Mouse (Mus musculus) forebrain, embryonic 10.5 days (tissue): ENCODE data around the gene Foxg1. TPM values are rescaled to one million over a fixed set of nuclear protein-coding genes. Genes with fewer than 3 reads are reported as not detected.
A peak's percentile ranks its signal among the peaks of the same experiment; 100 is the strongest.

Experiments
- DNase-seq: peaks from one replicate; pipeline ENCODE4 v3.0.0-alpha.2; 2017; ENCODE audit warnings: low spot score; ENCODE audit errors: extremely low spot score
- H3K27ac ChIP-seq: fragments of 300-500 bp; sonication (generic); 2 replicates; pipeline ENCODE4 v1.5.1; 2016; ENCODE audit warnings: mild to moderate bottlenecking
- H3K27me3 ChIP-seq: fragments of 300-500 bp; sonication (generic); 2 replicates; pipeline ENCODE4 v1.6.1; 2016; ENCODE audit warnings: mild to moderate bottlenecking; ENCODE audit not compliant: poor library complexity, severe bottlenecking
- H3K36me3 ChIP-seq: fragments of 300-500 bp; sonication (generic); replicated peaks from 2 replicates; pipeline ENCODE4 v1.6.1; 2016; ENCODE audit warnings: mild to moderate bottlenecking, moderate library complexity
- H3K4me1 ChIP-seq: fragments of 300-500 bp; sonication (generic); 2 replicates; pipeline ENCODE4 v1.6.1; 2016
- H3K4me3 ChIP-seq: fragments of 300-500 bp; sonication (generic); 2 replicates; pipeline ENCODE4 v1.5.1; 2016; ENCODE audit warnings: mild to moderate bottlenecking, moderate library complexity
- H3K9me3 ChIP-seq: fragments of 300-500 bp; sonication (generic); 2 replicates; pipeline ENCODE4 v1.6.1; 2016; ENCODE audit warnings: mild to moderate bottlenecking, moderate library complexity
- WGBS: fragments of 180-500 bp; shearing (Covaris S2); methylation state at CpG from one replicate; pipeline ENCODE4 v1.1.7; 2016; 5-methylcytosine and 5-hydroxymethylcytosine counted together
- polyA plus RNA-seq: library from polyadenylated mRNA; unstranded; fragments of >200 nt; fragmentation: Nextera tagmentation; extraction: Ambion mirVana; gene quantifications from 2 replicates; pipeline ENCODE4 v1.2.1, GENCODE M21; 2016

Gene Foxg1
- polyA plus RNA-seq, 1 experiment from 2014 or later = 20.2 TPM

DNA sequence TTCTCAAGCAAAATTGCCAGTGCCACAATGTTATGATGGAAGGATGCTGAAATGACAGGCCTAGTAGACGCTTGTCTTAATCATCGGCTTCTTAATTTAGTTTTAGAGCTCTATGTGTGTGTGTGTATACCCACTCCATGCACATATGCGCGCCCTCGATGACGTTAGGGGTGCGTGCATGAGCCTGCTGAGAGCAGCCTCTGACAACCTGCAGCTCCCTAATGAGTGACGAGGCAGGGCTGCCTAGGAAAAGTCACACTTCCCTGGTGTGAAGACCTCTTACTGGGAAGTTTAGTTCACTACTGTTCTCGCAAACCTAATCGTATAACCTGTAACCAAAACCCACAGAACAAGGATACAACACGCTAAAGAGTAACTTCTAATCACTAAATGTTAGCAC is 3.0 kb upstream of the Foxg1 start:
- no peak for DNase-seq
- peaks cover 100% of the 10 kb centered on the region for H3K27me3 ChIP-seq

DNA sequence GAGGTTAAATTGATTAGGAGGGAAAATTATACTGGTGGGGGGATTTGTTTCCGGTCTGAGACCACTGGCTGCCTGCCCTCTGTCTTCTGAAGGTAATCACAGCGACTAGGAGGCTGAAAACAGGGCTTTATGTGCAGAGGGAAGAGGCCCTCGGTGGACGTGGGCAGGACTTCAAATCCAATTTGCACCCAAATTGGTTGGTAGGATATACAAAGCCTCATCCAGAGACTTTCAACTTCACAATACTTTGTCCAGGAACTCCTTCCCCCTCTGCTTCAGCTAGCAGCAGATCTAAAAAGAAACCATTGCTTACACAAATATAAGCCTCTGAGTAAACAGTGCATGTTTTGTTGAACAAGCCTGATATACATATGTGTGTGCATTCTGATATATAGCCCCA is 2.0 kb upstream of the Foxg1 start:
- Histone ChIP-seq H3K4me1 (peaks cover 73% of the 10 kb centered on the region), H3K4me3 (peak overlapping the region; percentile 81), H3K9me3 (peaks cover 2% of the 10 kb centered on the region; the same call in 1 of the 2 replicates), H3K27ac (peak overlapping the region; percentile 96), H3K36me3 (peaks cover 8% of the 10 kb centered on the region), H3K27me3 (peaks cover 100% of the 10 kb centered on the region)
- DNase-seq = no peak
- WGBS = 0% methylated on average over 4 of the region's 4 CpGs

More for the DNA sequence above, 3.0 kb upstream of the Foxg1 start:
- H3K4me3 ChIP-seq = peak overlapping the region; percentile 81
- peaks cover 80% of the 10 kb centered on the region for H3K4me1 ChIP-seq
- H3K27ac ChIP-seq = peak overlapping the region; percentile 96
- no peaks in the 10 kb centered on the region for H3K36me3 ChIP-seq
- H3K9me3 ChIP-seq = no peaks in the 10 kb centered on the region
- WGBS = 3% methylated on average over 11 of the region's 11 CpGs

DNA sequence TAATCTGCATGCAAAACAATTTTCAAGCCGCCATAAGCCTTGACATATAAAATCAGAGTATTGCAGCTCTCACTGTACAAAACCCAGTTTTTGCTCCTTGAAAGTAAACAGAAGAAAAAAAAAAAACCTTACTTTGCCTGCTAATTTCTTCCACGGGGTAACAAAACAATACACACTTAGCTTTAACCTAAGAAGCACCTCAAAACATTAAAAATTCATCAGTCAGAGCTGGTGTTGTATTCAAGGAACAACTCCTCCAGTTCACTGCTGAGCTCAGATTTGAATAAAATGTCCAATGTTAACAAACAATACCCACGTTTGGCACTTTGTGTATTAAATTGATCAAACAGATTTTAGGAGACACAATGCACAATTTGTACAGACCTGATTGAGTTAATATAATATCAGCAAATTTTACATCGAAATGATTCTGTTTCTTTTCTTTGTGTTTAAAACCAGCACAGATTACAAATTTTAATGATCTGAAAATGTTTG is 1.4 kb upstream of the Foxg1 start:
- Histone ChIP-seq H3K4me1 (peaks cover 67% of the 10 kb centered on the region), H3K27ac (peak overlapping the region; percentile 96), H3K9me3 (peaks cover 3% of the 10 kb centered on the region; the same call in 1 of the 2 replicates), H3K4me3 (peak overlapping the region; percentile 81), H3K27me3 (peaks cover 100% of the 10 kb centered on the region), H3K36me3 (peaks cover 15% of the 10 kb centered on the region)
- WGBS = 3% methylated on average over 4 of the region's 4 CpGs
- DNase-seq = no peak

DNA sequence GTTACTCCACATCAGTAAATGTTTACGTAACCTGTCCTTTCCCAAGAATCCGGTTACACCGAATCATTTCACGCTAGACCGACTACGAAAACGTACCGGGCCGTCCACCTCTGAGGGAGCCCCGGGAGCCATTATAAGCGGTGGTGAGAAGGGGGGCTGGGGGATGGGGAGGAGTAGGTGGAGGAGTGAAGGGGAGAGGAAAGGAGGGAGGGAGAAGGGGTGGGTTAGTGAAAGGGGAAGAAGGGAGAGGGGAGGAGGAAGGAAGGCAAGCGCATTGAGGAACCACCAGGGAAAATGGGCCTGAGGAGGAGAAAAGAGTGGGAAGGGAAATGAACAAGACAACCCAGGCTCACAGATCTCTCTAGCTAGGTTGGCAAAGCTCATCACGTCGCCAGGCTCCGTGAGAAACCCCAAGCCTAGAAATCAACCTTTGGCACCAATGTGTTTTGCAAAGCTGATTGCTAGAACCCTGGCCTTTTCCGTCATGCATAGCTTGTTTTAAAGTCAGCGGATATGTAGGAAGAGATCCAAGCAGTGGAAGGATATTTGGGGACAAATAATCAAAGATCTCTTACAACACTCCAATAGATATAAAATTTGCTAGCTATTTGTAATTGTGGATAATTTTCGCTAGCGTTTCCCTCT is 617 bp upstream of the Foxg1 start:
- peak overlapping the region; percentile 96 for H3K27ac ChIP-seq
- under 1% methylated on average over 19 of the region's 19 CpGs for WGBS

DNA sequence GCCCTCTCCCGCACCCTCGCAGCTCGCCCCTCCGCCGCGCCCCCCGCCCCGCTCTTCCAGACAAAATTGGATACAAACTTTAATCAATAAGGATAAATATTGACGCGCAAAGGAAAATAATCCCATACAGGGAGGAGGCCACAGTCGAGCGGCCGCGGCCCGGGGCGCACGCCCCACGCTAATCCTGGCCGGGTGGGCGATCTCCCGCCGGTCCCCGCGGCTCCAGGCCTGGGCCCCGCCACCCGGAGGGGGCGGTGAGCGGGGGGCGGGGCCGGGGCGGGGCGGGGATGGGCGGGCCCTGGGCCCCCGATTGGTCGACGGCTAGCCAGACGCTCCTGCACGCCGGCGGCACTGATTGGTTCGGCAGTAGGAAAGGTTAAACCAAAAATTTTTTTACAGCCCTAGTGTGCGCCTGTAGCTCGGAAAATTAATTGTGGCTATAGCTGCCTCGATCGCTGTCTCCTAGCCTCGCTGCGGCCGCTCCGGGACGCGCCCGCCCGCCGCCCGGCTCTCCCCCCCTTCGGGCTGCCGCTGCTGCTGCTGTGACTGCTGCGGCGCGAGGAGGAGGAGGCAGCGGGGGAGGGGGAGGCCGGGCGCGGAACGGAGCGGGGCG is 1.2 kb downstream of the Foxg1 start:
- peak; percentile 85 for DNase-seq
- Histone ChIP-seq H3K36me3 (peaks cover 16% of the 10 kb centered on the region), H3K27me3 (peaks cover 99% of the 10 kb centered on the region), H3K9me3 (peaks cover 3% of the 10 kb centered on the region; the same call in 1 of the 2 replicates), H3K4me1 (peaks cover 45% of the 10 kb centered on the region), H3K4me3 (peak overlapping the region; percentile 81), H3K27ac (peak overlapping the region; percentile 96)
- under 1% methylated on average over 58 of the region's 67 CpGs for WGBS

More for the DNA sequence above, 617 bp upstream of the Foxg1 start:
- Histone ChIP-seq H3K9me3 (peaks cover 3% of the 10 kb centered on the region; the same call in 1 of the 2 replicates), H3K36me3 (peaks cover 16% of the 10 kb centered on the region), H3K4me1 (peaks cover 59% of the 10 kb centered on the region), H3K4me3 (peak overlapping the region; percentile 81), H3K27me3 (peaks cover 100% of the 10 kb centered on the region)
- DNase-seq = peak; percentile 83

DNA sequence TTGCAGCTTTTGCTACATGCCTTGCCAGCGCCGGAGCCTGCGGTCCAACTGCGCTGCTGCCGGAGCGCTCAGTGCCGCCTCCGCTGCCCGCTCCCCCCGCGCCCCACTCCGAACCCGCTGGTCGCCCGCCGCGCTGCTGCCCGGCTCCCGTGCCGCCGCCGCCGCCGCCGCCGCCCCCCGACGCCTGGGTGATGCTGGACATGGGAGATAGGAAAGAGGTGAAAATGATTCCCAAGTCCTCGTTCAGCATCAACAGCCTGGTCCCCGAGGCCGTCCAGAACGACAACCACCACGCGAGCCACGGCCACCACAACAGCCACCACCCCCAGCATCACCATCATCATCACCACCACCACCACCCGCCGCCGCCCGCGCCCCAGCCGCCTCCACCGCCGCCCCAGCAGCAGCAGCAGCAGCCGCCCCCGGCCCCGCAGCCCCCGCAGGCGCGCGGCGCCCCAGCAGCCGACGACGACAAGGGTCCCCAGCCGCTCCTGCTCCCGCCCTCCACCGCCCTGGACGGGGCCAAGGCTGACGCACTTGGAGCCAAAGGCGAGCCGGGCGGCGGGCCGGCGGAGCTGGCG is 1.9 kb downstream of the Foxg1 start:
- H3K4me1 ChIP-seq = peaks cover 37% of the 10 kb centered on the region
- peaks cover 99% of the 10 kb centered on the region for H3K27me3 ChIP-seq
- peaks cover 16% of the 10 kb centered on the region for H3K36me3 ChIP-seq
- H3K9me3 ChIP-seq = peaks cover 3% of the 10 kb centered on the region; the same call in 1 of the 2 replicates
- H3K4me3 ChIP-seq = peak overlapping the region; percentile 81
- WGBS = under 1% methylated on average over 63 of the region's 66 CpGs
- peak; percentile 64 for DNase-seq
- peak overlapping the region; percentile 96 for H3K27ac ChIP-seq

DNA sequence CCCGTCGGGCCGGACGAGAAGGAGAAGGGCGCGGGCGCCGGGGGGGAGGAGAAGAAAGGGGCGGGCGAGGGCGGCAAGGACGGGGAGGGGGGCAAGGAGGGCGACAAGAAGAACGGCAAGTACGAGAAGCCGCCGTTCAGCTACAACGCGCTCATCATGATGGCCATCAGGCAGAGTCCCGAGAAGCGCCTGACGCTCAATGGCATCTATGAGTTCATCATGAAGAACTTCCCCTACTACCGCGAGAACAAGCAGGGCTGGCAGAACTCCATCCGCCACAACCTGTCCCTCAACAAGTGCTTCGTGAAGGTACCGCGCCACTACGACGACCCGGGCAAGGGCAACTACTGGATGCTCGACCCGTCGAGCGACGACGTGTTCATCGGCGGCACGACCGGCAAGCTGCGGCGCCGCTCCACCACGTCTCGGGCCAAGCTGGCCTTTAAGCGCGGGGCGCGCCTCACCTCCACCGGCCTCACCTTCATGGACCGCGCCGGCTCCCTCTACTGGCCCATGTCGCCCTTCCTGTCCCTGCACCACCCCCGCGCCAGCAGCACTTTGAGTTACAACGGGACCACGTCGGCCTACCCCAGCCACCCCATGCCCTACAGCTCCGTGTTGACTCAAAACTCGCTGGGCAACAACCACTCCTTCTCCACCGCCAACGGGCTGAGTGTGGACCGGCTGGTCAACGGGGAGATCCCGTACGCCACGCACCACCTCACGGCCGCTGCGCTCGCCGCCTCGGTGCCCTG is 2.6 kb downstream of the Foxg1 start, which contains the start of gene Gm43517:
Gm43517 (plus strand) TSS at position 299 of the 755 bp plus-strand sequence.
- Histone ChIP-seq H3K27me3 (peaks cover 99% of the 10 kb centered on the region), H3K4me1 (peaks cover 31% of the 10 kb centered on the region), H3K36me3 (peaks cover 18% of the 10 kb centered on the region), H3K9me3 (peaks cover 3% of the 10 kb centered on the region; the same call in 1 of the 2 replicates), H3K4me3 (peak within 1 kb of the TSS; percentile 81), H3K27ac (peak within 1 kb of the TSS; percentile 96)
- WGBS = 1% methylated on average over 66 of the region's 75 CpGs
- peak; percentile 63 for DNase-seq

DNA sequence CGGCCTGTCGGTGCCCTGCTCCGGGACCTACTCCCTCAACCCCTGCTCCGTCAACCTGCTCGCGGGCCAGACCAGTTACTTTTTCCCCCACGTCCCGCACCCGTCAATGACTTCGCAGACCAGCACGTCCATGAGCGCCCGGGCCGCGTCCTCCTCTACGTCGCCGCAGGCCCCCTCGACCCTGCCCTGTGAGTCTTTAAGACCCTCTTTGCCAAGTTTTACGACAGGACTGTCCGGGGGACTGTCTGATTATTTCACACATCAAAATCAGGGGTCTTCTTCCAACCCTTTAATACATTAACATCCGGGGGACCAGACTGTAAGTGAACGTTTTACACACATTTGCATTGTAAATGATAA is 3.2 kb downstream of the Foxg1 start:
- H3K4me3 ChIP-seq = peak overlapping the region; percentile 81

DNA sequence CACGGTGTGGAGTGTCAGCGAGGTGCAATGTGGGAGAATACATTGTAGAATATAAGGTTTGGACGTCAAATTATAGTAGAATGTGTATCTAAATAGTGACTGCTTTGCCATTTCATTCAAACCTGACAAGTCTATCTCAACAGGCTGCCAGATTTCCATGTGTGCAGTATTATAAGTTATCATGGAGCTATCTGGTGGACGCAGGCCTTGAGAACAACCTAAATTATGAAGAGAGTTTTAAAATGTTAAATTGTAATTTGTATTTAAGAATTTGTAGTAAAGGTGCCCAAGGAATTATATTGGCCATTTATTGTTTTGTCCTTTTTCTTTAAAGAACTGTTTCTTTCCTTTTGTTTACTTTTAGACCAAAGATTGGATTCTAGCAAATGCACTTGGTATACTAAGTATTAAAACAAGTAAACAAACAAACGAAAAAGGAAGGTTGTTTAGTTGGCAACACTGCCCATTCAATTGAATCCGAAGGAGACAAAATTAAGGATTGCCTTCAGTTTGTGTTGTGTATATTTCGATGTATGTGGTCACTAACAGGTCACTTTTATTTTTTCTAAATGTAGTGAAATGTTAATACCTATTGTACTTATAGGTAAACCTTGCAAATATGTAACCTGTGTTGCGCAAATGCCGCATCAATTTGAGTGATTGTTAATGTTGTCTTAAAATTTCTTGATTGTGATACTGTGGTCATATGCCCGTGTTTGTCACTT is 3.8 kb downstream of the Foxg1 start:
- Histone ChIP-seq H3K4me3 (peak overlapping the region; percentile 81), H3K9me3 (peaks cover 3% of the 10 kb centered on the region; the same call in 1 of the 2 replicates)

More for the DNA sequence above, 3.2 kb downstream of the Foxg1 start:
- peaks cover 25% of the 10 kb centered on the region for H3K4me1 ChIP-seq
- peaks cover 99% of the 10 kb centered on the region for H3K27me3 ChIP-seq
- no peak for DNase-seq
- 1% methylated on average over 23 of the region's 23 CpGs for WGBS
- peak overlapping the region; percentile 96 for H3K27ac ChIP-seq
- peaks cover 19% of the 10 kb centered on the region for H3K36me3 ChIP-seq
- peaks cover 3% of the 10 kb centered on the region; the same call in 1 of the 2 replicates for H3K9me3 ChIP-seq

DNA sequence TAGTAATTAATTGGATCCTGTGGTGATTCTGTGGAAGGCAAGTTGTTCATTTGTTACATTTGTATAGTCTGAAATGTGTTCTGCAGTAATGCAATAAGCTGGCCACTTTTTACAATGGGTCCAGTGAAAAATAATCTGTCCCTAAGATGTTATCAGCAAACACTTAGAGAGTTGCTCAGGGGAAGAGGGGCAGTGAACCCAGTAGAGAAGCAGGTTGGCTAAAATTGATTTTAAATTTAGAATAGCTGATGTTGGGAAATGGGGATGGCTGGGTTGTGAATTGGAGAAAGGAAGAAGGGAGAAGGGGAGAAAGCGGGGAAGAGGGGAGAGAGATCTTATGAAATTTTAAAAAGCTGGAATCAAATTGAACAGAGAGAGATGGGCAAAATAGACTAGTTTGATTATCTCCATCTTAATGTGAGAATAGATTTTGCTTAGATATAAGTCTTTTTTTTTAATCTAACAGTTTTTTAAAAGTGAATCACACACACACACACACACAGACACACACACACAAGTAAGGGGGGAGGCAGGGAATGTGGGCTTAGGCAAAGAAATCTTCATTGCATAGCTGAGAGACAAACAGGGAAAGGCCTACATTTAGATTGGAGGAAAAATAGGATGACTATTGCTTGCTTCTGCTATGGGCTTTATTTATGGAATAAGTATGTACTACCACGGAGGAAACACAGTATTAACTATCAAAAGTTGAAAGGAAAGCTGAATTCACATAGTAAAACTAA is 5.6 kb downstream of the Foxg1 start:
- Histone ChIP-seq H3K9me3 (peaks cover 3% of the 10 kb centered on the region; the same call in 1 of the 2 replicates), H3K4me1 (peaks cover 9% of the 10 kb centered on the region), H3K27ac (peak overlapping the region; percentile 90), H3K27me3 (peaks cover 99% of the 10 kb centered on the region), H3K4me3 (peak overlapping the region; percentile 81), H3K36me3 (peaks cover 24% of the 10 kb centered on the region)
- 2% methylated on average over 2 of the region's 2 CpGs for WGBS
- DNase-seq = no peak

More for the DNA sequence above, 3.8 kb downstream of the Foxg1 start:
- 8% methylated on average over 10 of the region's 10 CpGs for WGBS
- Histone ChIP-seq H3K27ac (peak overlapping the region; percentile 96), H3K36me3 (peaks cover 21% of the 10 kb centered on the region), H3K4me1 (peaks cover 20% of the 10 kb centered on the region), H3K27me3 (peaks cover 99% of the 10 kb centered on the region)
- DNase-seq = no peak

DNA sequence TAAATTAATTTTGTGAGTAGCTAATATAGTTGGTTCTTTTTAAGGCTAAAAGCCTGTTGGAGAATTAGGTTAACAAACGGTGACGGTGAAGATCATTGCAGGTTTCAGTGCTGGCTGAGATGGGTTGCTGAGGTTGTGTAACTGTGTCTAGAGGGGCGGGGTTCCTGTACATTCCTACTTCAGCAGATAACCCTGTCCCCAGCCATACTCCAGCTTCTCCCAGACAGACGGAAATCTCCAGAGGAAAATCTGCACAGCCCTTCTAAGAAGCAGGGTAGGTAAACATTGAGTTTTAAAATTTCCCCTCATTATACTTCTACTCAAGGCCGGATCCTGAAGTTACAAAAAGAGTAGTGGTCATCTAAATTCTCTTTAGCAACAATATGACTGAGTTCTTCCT is 7.2 kb downstream of the Foxg1 start:
- H3K4me3 ChIP-seq = peak overlapping the region; percentile 81
- 0 out of 2 replicates have a peak, but pooled peaks cover under 1% of the 10 kb centered on the region for H3K4me1 ChIP-seq
- H3K9me3 ChIP-seq = peaks cover 3% of the 10 kb centered on the region; the same call in 1 of the 2 replicates
- DNase-seq = no peak
- peaks cover 22% of the 10 kb centered on the region for H3K36me3 ChIP-seq
- H3K27ac ChIP-seq = peak overlapping the region; percentile 96
- H3K27me3 ChIP-seq = peaks cover 99% of the 10 kb centered on the region
- WGBS = 2% methylated on average over 5 of the region's 5 CpGs
